Mouse (Mus musculus) erythroid progenitor cell, adult 5-6 weeks (primary cell): ENCODE results near the gene Vmn2r6. TPM values are rescaled to one million over a fixed set of nuclear protein-coding genes. Genes with fewer than 3 reads are reported as not detected.
"Not testable (repeated sequence)": the region's sequence is repeated elsewhere in the genome, so short reads cannot be mapped to it uniquely, and the experiment has no call there.

Source experiments
- ATAC-seq: replicated peaks from 2 replicates; pipeline ENCODE4 v1.8.0; 2016; ENCODE audit warnings: moderate number of reproducible peaks, mild to moderate bottlenecking, moderate TSS enrichment, inconsistent platforms; ENCODE audit not compliant: poor library complexity, low FRiP score, severe bottlenecking
- total RNA-seq, 2 experiments: library from RNA; stranded (forward) in 1 of 2; stranded (reverse) in 1 of 2; fragments of 150-400 nt in 1 of 2; fragments of 186-747, 209-891 nt in 1 of 2; gene quantifications; 2 replicates each; pipeline versions ENCODE4 v1.2.3 to v1.2.4; 2015 to 2017; ENCODE audit warnings: low replicate concordance in 2 of 2

The Vmn2r6 gene
- not detected in 2 replicates for total RNA-seq (2015; ENCODE audit: low replicate concordance)
- total RNA-seq (2017; ENCODE audit: low replicate concordance) = not detected in 2 replicates

GRCm38 (mm10) chr3:64565730-64566129, at the start of gene Vmn2r6:
Gene Vmn2r6 (minus strand): TSS chr3:64565830.
- ATAC-seq = not testable (repeated sequence)

GRCm38 (mm10) chr3:64587618-64588017, 22.0 kb upstream of the Vmn2r6 start:
- no peak for ATAC-seq

- not testable (repeated sequence) for ATAC-seq
These were observed 3.2 kb upstream of the Vmn2r6 start for GRCm38 (mm10) chr3:64568793-64569192.

- not testable (repeated sequence) for ATAC-seq
These were observed 42.0 kb downstream of the Vmn2r6 start for GRCm38 (mm10) chr3:64523585-64523984.

- ATAC-seq = not testable (repeated sequence)
These were observed 55.9 kb downstream of the Vmn2r6 start, which contains the start of gene Vmn2r5 for GRCm38 (mm10) chr3:64509742-64510141. Gene Vmn2r5 (minus strand): TSS chr3:64509842.

Other genes starting within 250 kb of the Vmn2r6 start
- not detected in 2 replicates for gene Vmn2r4, start 150.5 kb downstream of the Vmn2r6 start, total RNA-seq (2015; ENCODE audit: low replicate concordance)
- not detected in 2 replicates for gene Vmn2r4, start 150.5 kb downstream of the Vmn2r6 start, total RNA-seq (2017; ENCODE audit: low replicate concordance)
- gene Vmn2r5, start 56.0 kb downstream of the Vmn2r6 start, total RNA-seq (2015; ENCODE audit: low replicate concordance) = not detected in 2 replicates
- gene Vmn2r5, start 56.0 kb downstream of the Vmn2r6 start, total RNA-seq (2017; ENCODE audit: low replicate concordance) = not detected in 2 replicates